Mouse (Mus musculus) ES-E14 (cell line): ENCODE results near the gene Sncg.

Experiments
- MAFK ChIP-seq: IDR thresholded peaks from 2 replicates; pipeline ENCODE4 v1.6.1; 2014; ENCODE audit warnings: mild to moderate bottlenecking, low read depth, low read length, inconsistent platforms; ENCODE audit not compliant: insufficient read depth
- ZNF384 ChIP-seq: IDR thresholded peaks from 2 replicates; pipeline ENCODE4 v1.6.1; 2012; ENCODE audit warnings: low read depth, low read length, inconsistent platforms

- TF ChIP-seq ZNF384 (no peak), MAFK (no peak)
These were observed 22.9 kb downstream of the Sncg start for GRCm38 (mm10) chr14:34351660-34352059.
